Mouse (Mus musculus) thymus, postnatal 10 days (tissue): ENCODE measurements around the gene Gm17364.
"Not testable (repeated sequence)": the region's sequence is repeated elsewhere in the genome, so short reads cannot be mapped to it uniquely, and the experiment has no call there.

ENCODE experiments used
- DNase-seq, 2 experiments: peaks; one replicate each; pipeline ENCODE4 v3.0.0; 2021; ENCODE audit warnings: low spot score in 2 of 2

Gm17364 gene

DNA sequence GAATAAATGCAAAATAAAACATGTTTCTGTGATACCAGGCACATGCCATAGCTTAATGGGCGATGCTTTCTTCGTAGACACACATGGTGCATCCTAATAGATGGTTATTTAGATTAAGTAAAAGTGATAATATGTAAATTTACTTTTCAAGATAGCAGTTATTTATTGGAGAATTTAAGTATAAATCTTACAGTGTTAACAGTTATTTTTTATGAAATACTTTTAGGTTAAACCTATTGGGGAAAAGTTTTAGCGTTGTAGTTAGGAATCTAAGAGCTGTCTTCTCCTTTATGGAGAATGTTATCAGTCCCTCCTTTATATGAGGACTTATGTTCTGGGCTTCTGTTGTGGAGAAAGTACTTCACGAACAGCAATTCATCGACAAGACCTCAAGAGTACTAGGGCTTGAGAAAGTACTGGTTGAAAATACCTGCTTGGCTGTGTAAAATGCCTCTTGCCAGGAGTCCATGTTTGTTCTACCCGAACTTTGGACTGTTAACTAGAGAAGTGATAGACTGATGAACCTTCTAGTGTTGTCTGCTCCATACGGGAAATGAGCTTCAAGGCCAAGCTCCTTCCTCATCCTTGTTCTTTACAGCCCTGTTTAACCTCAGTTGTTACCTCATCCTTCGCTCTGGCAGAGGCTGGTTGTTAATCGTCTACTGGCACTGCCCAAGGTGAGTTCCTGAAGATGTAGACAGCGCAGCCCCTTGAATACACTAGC, at the start of gene Gm17364:
TSS of gene Gm17364 (minus strand) at position 51 of the 724 bp plus-strand sequence.
- DNase-seq: no peak

DNA sequence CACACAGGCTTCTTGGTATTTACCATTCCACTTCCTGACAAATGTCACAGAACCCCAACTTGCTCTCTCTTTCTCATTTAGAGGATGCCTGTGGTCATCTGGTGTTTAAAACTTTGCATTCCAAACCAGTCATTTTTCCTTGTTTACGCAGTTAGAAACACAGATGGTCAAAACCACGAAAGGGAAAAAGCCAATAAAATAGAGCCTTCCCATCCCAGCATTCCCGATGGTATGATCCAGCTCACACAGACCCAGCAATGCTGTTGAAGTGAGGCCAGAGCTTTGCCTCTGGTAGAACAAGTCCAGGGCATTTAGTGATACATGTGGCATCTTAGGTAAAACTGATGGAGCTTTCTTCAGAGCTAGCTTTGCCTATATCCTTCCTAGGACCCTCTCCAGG, 47.7 kb upstream of the Gm17364 start:
- no peak for DNase-seq

DNA sequence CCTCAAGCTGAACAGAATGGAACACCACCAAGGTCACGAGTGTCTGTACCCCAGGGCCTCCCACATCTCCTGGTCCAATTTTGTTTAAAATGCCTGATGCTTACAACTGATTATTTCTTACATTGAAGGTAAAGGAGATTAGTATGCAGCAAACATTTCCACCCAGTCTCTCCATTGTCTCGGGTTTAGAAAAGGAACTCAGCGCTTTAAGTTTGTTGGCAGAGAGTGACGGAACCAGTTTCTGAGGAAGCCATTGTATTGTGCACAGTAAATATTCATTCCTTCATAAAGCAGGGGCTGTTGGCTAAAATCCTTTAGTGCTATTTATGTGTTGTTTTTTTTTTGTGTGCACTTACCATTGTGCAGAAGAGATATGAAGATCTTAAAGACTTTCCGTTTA, 47.0 kb upstream of the Gm17364 start:
- no peak for DNase-seq

DNA sequence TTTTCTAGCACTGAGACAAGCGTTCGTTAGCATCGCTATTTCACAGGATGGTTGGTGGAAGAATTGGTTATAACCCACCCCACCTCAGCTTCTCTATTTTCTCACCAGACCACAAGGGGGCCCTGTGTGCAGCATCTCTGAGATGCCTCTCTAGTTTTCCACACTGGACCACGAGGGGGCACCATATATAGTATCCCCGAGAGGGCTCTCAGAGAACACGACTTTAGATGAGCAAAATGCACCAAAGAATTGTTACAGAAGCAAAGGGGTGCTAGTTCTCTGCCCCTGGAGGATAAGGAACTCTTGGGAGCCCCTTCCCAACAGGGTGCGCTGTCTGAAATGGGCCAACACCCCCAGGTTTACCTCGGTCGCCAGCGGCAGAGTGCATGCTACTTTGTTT, 28.9 kb upstream of the Gm17364 start:
- peak; percentile 68 to 92 for DNase-seq

DNA sequence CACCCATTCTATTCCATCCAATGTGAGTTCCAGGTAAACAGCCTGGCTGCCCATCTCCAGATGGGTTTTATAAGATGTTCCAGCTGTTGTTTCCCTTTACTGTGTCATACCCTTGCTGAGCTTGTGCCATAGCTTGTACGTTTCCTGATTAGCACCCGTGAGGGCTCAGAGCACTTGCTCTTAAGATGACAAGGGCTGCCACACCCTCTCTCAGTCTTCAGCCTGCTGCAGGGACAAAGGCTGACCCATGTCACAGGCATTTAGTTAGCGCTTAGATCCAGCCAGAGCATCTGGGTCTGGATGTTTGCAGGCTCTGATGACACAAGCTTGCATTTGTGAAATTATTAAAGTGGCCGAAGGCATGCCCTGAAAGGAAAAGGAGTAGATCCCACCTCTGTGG, 26.3 kb upstream of the Gm17364 start:
- no peak for DNase-seq

DNA sequence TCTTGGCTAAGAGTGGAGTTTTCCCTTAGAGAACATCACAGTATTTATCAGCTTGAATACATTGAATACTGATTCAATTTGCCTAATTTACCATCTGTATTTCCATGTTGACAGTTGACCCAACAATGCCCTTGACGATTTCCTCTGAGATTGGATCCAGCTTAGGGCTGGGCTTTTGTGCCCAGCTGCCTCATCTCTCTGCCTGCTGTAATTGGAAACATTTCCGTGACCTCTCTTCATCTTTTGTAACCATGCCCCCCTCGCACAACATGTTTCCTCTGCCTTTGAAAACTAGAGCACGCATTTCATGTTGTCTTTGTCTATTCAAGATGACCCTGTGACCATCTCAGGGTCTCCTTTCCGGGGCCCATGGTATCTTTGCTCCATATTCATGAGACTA, 25.2 kb upstream of the Gm17364 start:
- no peak for DNase-seq

DNA sequence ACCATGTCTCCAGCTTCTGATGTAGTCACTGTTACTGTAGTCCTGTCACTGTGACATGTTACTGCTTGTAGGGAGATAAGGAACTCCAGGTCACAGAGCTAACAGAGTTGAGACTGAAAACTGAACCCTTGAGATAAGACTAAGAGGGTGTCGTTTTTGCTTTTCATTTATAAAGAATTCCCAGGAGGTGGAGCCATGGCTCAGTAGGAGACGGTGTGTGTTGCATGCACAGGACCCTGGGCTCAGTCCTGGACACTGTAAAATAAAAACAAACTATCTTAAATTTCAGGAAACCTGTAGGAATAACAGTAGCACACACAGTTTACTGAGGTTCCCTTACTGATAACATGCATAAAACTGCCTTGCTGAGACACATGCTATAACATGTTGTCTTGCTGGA, 24.8 kb upstream of the Gm17364 start:
- DNase-seq: no peak

DNA sequence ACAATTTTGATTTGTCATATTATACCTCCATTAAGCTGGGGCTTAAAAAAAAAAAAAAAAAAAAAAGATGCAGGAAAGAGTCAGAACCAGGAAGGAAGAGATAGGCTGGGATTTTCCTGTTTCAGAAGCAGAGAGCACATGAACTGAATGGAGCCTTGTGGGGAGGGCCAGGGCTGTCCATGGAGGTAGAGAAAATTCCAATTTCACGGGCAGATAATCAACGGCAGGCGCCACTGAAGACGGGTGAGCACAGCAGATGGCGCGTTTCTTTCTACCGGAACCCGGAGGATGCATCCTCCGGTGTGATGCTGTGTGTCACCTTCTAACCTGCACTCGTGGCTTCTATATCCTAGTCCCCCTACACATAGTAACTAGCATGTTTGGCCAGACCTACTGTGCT, 22.6 kb upstream of the Gm17364 start:
- no peak for DNase-seq

DNA sequence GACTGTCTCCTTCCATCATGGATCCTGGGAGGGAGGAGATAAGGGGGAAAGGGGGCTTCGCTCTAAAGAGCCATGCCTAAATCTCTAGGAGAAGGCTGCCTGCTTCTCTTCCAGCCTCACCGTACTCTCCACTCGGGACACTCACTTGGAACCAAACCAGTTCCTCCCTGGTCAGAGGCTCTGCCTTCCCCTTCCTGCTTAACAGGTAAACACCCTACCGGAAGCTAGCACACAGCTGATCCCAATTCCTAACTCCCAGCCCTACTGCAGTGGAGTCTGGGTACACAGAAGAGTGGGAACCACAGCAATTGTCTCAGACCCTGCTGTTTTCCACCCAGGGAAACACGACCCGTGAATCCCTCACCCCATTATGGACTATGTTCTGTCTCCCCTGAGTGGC, 22.1 kb upstream of the Gm17364 start:
- DNase-seq: no peak

DNA sequence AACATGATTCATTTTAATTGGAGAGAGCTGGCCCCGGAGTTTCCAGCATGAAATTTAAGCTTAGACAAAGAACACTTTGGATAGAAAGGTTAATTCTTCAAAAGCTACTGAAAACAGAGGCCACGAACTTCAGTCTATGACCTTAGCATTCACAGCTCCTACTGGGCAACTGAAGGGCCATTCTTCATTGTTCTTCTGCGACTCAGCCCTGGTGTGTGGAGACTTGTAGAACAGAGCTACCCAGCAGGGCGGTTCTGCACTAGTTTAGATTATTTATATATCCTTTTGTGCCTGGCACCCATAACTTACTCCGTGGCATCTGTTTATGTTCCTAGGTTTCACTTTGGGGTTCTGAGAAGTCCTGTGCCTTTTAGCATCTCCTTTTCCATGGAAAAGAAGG, 19.8 kb upstream of the Gm17364 start:
- DNase-seq: no peak

DNA sequence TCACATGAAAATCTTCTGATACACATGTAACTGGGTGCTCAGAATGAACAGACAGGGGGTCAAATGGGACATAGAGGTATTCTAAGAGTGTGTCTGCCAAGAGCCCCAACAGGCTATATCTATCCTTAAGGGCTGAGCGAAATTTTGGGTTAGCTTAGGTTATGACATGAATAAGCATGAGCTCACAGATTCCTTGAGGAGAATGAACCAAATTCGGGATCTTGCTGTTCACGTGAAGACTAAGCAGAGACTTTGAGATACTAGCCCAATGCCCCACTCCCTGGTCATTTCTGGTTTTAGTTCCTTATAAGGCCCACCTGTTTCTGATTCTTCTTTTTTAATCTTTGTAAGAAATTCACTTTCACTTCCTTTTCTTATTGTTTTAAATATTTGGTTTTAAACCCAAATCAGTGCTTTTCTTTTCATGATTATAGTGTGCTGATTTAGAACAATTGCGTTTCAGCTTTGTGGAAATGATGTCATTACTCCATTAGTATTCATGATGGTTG, 17.7 kb upstream of the Gm17364 start:
- no peak for DNase-seq

DNA sequence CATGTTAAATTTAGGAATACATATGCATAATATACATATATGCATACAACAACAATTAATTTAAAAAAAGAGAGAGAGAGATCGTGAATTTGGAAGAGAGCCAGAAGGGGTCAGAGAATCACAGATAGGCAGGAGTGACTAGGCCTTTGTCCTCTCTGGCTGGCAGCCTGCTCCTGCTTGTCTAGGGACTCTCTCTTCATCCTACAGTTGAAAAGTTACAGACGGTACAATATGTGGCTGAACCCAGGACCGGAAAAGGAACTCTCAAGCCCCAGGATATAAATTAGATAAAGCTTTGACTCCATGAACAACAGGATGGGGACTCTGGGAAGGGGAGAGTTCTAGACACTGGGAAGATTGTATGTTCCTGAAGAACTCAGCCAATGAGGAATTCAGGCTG, 12.5 kb upstream of the Gm17364 start:
- DNase-seq: no peak

DNA sequence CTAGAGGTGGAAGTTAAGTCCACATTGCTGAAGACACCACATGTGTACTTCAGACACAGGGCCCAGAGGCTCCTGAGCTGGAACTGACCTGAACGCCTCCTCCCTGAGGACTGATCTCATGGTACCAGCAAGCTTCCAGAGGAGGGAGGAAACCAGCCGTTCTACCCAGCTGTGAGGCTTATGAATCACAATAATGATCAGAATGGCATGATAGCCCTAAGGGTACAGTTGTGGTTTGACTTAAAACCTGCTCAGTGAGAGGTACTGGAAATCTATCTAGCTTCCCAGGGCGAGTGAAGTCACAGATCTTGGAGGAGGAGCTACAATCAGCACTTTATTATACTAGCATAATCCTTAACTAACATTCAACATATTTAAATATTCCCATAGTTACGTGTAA, 11.7 kb upstream of the Gm17364 start:
- no peak for DNase-seq

DNA sequence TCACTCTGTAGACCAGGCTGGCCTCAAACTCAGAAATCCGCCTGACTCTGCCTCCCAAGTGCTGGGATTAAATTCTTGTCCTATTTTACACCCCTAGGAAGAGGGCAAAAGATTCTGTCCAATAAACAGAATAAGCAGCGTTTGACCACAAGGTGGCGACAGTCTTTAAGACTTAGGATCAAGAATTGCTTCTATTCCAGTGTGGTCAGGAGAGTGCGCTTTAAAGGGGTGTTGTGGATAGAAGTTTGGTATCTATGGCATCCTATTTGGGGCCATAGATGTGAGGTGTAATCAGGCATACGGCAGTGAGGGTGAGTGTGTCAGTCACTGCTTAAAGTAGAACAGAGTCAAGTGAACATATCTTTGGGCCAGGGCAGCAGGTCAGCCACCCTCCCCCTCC, 9.5 kb upstream of the Gm17364 start:
- peak; percentile 25 to 68 for DNase-seq

DNA sequence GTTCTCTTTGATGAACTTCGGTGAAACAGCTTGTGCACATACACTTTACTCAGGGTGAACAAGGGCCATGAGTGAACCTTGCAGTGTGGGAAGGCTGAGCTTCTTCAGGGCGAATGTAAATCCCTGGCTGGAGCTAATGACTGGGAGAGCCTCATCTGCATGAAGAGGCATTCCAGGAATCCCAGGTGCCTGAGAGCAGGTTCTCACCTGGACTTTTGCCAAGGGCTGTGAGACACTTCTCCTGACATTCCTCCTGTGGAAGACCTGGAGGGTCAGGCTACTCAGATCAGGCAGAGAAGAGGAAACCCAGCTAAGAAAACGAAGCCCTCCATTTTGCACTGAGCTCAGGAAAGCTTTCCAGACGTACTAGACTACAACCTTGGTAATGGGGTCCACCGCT, 6.9 kb upstream of the Gm17364 start:
- DNase-seq: no peak

DNA sequence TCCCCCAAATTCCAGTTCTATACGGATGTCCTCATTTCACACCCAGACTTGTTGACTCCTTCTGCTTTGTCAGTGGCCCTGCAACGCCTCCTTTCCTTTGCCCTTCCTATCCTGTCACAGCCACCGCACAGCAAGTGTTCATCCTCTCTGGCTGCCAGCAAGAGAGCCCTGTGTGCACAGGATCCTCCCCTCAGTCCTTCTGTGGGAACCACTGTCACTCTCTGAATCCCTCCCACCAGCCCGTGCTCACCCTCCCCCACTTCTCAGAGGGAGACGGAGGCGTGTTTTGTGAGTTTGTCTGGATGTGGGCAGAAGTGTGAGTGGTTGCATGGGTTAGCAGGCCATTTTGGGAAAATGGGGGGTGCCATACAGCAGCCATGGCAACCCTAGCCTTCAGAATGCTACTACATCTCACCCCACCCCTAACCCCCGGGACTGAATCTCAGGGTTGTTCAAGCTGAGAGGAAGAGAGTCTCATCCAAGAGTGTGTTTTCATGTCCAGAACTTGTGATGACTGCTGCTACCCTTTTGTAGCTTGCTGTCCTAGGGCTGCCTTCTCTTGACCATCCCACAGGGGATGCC, 5.9 kb downstream of the Gm17364 start:
- DNase-seq: no peak

DNA sequence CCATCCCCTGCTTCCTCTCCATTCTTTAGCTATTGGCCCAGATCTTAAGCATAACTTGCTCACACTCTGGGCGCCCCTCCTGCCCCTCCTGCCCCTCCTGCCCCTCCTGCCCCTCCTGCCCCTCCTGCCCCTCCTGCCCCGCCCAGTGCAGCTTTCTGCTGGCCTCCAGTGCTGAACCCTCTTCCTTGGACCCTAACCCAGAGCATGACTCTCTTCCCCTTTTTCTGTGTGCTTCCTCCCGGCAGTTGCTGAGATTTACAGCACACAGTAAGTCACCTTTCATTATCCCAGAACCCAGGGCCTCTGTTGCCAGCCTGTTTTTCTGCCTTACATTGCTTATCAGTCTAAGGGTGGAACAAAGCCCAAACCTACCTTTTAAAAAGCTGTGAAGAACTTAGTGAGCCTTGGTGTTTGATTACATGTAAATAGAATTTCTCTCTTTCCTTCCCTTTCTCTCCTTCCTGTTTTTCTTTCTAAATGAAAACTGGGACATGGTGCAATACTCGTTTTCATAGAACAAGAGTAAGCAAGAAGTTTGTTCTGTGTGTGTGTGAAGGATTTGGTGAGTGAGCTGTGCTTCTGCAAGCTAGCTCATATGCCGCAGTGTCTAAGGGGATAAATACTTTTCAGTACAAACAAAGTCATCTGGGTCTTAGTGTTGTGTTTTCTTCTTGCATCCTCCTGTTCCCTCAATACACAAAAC, 10.3 kb downstream of the Gm17364 start:
- DNase-seq: no peak

DNA sequence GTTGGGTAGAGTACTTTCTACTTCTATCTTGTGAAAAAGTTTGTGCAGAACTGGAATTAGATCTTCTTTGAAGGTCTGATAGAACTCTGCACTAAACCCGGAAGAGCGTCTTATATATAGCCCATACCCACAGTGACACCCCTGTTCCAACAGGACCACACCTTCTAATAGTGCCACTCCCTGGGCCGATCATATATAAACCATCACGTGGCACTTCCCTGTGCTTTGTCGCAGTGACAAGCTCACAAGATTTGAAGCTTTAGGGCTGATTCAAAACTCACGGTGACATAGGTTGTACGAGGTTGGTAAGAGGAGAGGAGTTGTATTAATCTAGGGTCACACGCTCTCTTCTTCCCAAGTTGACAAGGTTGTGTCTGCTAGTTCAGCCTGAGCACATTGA, 12.2 kb downstream of the Gm17364 start:
- DNase-seq: not testable (repeated sequence)

DNA sequence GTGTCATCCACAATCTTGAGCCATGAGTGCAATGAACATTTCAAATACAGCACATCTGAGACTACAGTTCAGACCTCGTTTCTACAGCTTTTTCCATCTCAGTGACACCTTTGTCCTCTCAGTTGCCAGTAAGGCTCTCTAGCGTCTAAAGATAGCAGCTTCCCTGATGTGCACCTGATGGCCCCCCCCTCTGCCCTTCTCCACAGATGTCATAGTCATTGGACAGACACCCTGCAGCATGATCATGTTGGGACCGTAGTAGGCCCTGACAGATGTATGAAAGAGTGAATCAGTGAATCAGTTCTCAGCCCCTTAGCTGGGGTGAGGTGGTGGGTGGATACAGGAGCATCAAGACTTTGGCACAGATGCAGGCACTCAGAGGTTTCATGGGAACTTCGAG, 15.9 kb downstream of the Gm17364 start:
- no peak for DNase-seq

DNA sequence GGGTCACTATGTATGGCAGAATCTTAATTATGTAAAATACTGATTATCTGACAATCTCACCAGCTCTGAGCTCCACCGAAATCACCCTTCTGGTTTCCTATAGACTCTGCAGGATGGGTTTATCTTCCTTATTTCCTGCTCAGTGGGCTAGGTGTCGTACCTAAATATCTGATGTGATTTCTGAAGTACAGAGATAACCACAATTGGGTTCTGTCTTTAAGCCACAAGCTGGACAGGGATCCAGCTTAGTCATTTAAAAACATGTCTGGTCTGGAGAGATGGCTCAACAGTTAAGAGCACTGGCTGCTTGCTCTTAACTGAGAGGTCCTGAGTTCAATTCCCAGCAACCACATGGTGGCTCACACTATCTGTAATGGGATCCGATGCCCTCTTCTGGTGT, 16.8 kb downstream of the Gm17364 start:
- no peak for DNase-seq

DNA sequence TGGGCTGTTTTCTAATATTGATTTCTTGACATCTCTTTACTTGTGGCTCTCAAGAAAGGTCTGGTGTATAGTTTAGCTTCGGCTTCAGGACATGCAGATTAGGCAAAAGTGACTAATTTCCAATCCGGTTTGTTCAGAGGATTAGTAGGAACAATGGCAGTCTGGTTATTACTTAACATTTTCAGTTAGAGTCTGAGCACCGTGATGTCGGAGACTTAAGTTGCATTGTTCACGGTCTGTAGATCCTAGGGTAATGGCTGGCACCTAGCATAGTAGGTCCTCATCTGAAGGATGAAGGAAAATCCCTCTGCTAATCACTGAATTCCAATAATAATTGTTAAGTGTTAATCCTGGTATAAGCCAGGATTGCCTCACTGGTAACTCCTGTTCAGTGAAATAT, 17.7 kb downstream of the Gm17364 start:
- DNase-seq: no peak

DNA sequence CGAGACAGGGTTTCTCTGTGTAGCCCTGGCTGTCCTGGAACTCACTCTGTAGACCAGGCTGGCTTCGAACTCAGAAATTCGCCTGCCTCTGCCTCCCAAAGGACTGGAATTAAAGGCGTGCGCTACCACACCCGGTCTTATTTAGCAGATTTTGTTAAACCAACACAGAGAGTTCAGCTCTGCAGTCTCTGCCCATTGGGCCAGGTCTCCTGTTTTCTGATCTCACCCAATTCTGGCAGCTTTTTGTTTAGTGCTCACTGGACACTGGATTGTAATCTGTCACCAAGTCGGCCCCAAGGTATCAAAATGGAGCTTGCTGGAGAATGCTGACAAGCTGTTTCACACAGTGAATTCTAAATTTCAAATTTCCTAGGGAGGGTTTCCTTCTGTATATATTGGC, 21.0 kb downstream of the Gm17364 start:
- no peak for DNase-seq

DNA sequence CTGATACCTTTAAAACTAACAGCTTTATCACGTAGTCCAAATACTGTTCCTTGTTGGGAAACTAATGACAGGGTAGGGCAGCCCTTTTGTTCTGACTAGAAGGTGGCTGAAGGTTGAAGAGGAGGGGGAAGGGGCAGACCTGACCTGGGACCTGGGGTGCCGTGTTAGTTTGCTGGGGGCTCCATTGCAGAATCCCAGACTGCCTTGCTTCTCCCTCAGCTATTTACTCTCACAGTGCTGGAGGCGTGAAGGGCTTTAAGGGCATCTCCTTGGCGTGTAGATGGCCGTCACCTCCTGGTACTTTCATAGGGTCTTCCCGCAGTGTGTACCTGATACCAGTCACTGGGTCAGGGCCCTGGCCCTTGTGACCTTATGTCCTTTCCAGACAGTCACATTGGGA, 21.6 kb downstream of the Gm17364 start:
- DNase-seq: no peak
